Mouse (Mus musculus) CH12.LX (cell line): ENCODE data around the gene D16Ertd472e. TPM values are rescaled to one million over a fixed set of nuclear protein-coding genes. Genes with fewer than 3 reads are reported as not detected.

ENCODE experiments used
- DNase-seq: peaks from one replicate; pipeline ENCODE4 v3.0.0-alpha.2; 2013; ENCODE audit errors: extremely low read depth
- H3K27ac ChIP-seq: 2 replicates; pipeline ENCODE4 v1.5.1; 2012; ENCODE audit warnings: low read depth, mild to moderate bottlenecking, control low read depth, moderate library complexity; ENCODE audit not compliant: insufficient read depth
- H3K27me3 ChIP-seq: replicated peaks from 2 replicates; pipeline ENCODE3; 2012; ENCODE audit warnings: inconsistent platforms
- H3K36me3 ChIP-seq, 2 experiments: replicated peaks in 1 of 2; 2 replicates each; pipeline versions ENCODE3 to v1.6.1; 2012; ENCODE audit warnings: inconsistent platforms in 1 of 2, low read length in 1 of 2, mild to moderate bottlenecking in 1 of 2, mixed read lengths in 1 of 2, moderate library complexity in 1 of 2; ENCODE audit not compliant: control insufficient read depth in 1 of 2, insufficient read depth in 1 of 2
- H3K4me1 ChIP-seq, 2 experiments: 2 replicates each; pipeline ENCODE4 v1.6.1; 2012; ENCODE audit warnings: inconsistent platforms in 1 of 2, moderate library complexity in 1 of 2; ENCODE audit not compliant: insufficient read depth in 2 of 2, control insufficient read depth in 1 of 2
- H3K4me2 ChIP-seq: 2 replicates; pipeline ENCODE4 v1.6.1; 2012; ENCODE audit warnings: low read depth, mild to moderate bottlenecking, control low read depth; ENCODE audit not compliant: poor library complexity, insufficient read depth, severe bottlenecking
- H3K4me3 ChIP-seq, 3 experiments: fragments of 150-350 bp in 1 of 3; sonication (generic) in 1 of 3; replicated peaks in 1 of 3; 2 replicates each; pipeline versions ENCODE3 to v1.5.1; 2011 to 2012; ENCODE audit warnings: low read depth in 2 of 3, low read length in 2 of 3, mild to moderate bottlenecking in 2 of 3, moderate library complexity in 2 of 3, control low read depth in 1 of 3, improper control_type of control experiment in 1 of 3, inconsistent platforms in 1 of 3, mixed read lengths in 1 of 3; ENCODE audit not compliant: poor library complexity in 1 of 3
- H3K79me2 ChIP-seq: replicated peaks from 2 replicates; pipeline ENCODE4 v1.6.1; 2012; ENCODE audit warnings: mild to moderate bottlenecking, moderate library complexity; ENCODE audit not compliant: control insufficient read depth, poor library complexity, insufficient read depth, severe bottlenecking; ENCODE audit errors: extremely low read depth
- H3K9ac ChIP-seq: 2 replicates; pipeline ENCODE4 v1.6.1; 2012; ENCODE audit warnings: low read depth, mild to moderate bottlenecking, control low read depth, moderate library complexity; ENCODE audit not compliant: insufficient read depth
- H3K9me3 ChIP-seq: replicated peaks from 2 replicates; pipeline ENCODE3; 2012; ENCODE audit warnings: low read length, inconsistent platforms, mixed read lengths
- BHLHE40 ChIP-seq: IDR thresholded peaks from 2 replicates; pipeline ENCODE4 v1.6.1; 2011; ENCODE audit warnings: mild to moderate bottlenecking, low read depth, low read length, improper control_type of control experiment
- CHD2 ChIP-seq: IDR thresholded peaks from 2 replicates; pipeline ENCODE4 v1.6.1; 2011; ENCODE audit warnings: low read length, improper control_type of control experiment
- CTCF ChIP-seq, 2 experiments: IDR thresholded peaks in 1 of 2; conservative IDR thresholded peaks in 1 of 2; 2 replicates each; pipeline ENCODE4 v1.5.1; 2011 to 2012; ENCODE audit warnings: low read depth in 2 of 2, low read length in 2 of 2, improper control_type of control experiment in 1 of 2, inconsistent platforms in 1 of 2, mild to moderate bottlenecking in 1 of 2, moderate library complexity in 1 of 2
- EP300 ChIP-seq: IDR thresholded peaks from 2 replicates; pipeline ENCODE4 v1.6.1; 2011; ENCODE audit warnings: low read length, improper control_type of control experiment
- ETS1 ChIP-seq: conservative IDR thresholded peaks from 2 replicates; pipeline ENCODE4 v1.6.1; 2012; ENCODE audit warnings: low read depth, mild to moderate bottlenecking, inconsistent platforms, low read length, improper control_type of control experiment, moderate library complexity
- GABPA ChIP-seq: IDR thresholded peaks from 2 replicates; pipeline ENCODE4 v1.6.1; 2012; ENCODE audit warnings: low read depth, low read length, improper control_type of control experiment, inconsistent platforms; ENCODE audit not compliant: insufficient replicate concordance
- HCFC1 ChIP-seq: IDR thresholded peaks from 2 replicates; pipeline ENCODE4 v1.6.1; 2012; ENCODE audit warnings: low read depth, mild to moderate bottlenecking, inconsistent platforms, low read length, improper control_type of control experiment
- IRF4 ChIP-seq: IDR thresholded peaks from 2 replicates; pipeline ENCODE4 v1.6.1; 2014; ENCODE audit warnings: low read depth, mild to moderate bottlenecking, inconsistent platforms, low read length, improper control_type of control experiment
- JUN ChIP-seq: IDR thresholded peaks from 2 replicates; pipeline ENCODE4 v1.6.1; 2011; ENCODE audit warnings: low read depth, mild to moderate bottlenecking, low read length, improper control_type of control experiment, moderate library complexity; ENCODE audit not compliant: insufficient read depth
- JUND ChIP-seq: conservative IDR thresholded peaks from 2 replicates; pipeline ENCODE4 v1.6.1; 2011; ENCODE audit warnings: low read depth, low read length, improper control_type of control experiment
- KAT2A ChIP-seq: IDR thresholded peaks from 2 replicates; pipeline ENCODE4 v1.6.1; 2012; ENCODE audit warnings: low read length, improper control_type of control experiment, inconsistent platforms; ENCODE audit not compliant: insufficient replicate concordance
- MAFK ChIP-seq: IDR thresholded peaks from 2 replicates; pipeline ENCODE4 v1.6.1; 2011; ENCODE audit warnings: low read length, improper control_type of control experiment; ENCODE audit not compliant: insufficient replicate concordance
- MAZ ChIP-seq: IDR thresholded peaks from 2 replicates; pipeline ENCODE4 v1.6.1; 2012; ENCODE audit warnings: low read depth, mild to moderate bottlenecking, inconsistent platforms, low read length, improper control_type of control experiment, moderate library complexity
- MEF2A ChIP-seq: IDR thresholded peaks from 2 replicates; pipeline ENCODE4 v1.6.1; 2014; ENCODE audit warnings: low read depth, mild to moderate bottlenecking, inconsistent platforms, low read length, improper control_type of control experiment, borderline replicate concordance
- MXI1 ChIP-seq: IDR thresholded peaks from 2 replicates; pipeline ENCODE4 v1.6.1; 2011; ENCODE audit warnings: mild to moderate bottlenecking, low read depth, low read length, improper control_type of control experiment
- MYC ChIP-seq: IDR thresholded peaks from 2 replicates; pipeline ENCODE4 v1.6.1; 2011; ENCODE audit warnings: low read depth, mild to moderate bottlenecking, improper control_type of control experiment, low read length
- NELFE ChIP-seq: IDR thresholded peaks from 2 replicates; pipeline ENCODE4 v1.6.1; 2011; ENCODE audit warnings: low read depth, low read length, improper control_type of control experiment
- NRF1 ChIP-seq: IDR thresholded peaks from 2 replicates; pipeline ENCODE4 v1.6.1; 2014; ENCODE audit warnings: low read depth, mild to moderate bottlenecking, inconsistent platforms, low read length, improper control_type of control experiment, moderate library complexity
- PAX5 ChIP-seq: IDR thresholded peaks from 2 replicates; pipeline ENCODE4 v1.6.1; 2012; ENCODE audit warnings: low read length, inconsistent platforms, mixed read lengths
- RAD21 ChIP-seq: IDR thresholded peaks from 2 replicates; pipeline ENCODE4 v1.6.1; 2011; ENCODE audit warnings: low read depth, mild to moderate bottlenecking, low read length, improper control_type of control experiment, moderate library complexity
- RCOR1 ChIP-seq: conservative IDR thresholded peaks from 2 replicates; pipeline ENCODE4 v1.6.1; 2012; ENCODE audit warnings: low read depth, mild to moderate bottlenecking, inconsistent platforms, low read length, improper control_type of control experiment
- SIN3A ChIP-seq: IDR thresholded peaks from 2 replicates; pipeline ENCODE4 v1.6.1; 2012; ENCODE audit warnings: low read length, improper control_type of control experiment, inconsistent platforms
- SMC3 ChIP-seq: IDR thresholded peaks from 2 replicates; pipeline ENCODE4 v1.6.1; 2011; ENCODE audit warnings: low read depth, low read length, improper control_type of control experiment
- TBP ChIP-seq: conservative IDR thresholded peaks from 2 replicates; pipeline ENCODE4 v1.6.1; 2011; ENCODE audit warnings: low read depth, low read length, improper control_type of control experiment
- UBTF ChIP-seq: IDR thresholded peaks from 2 replicates; pipeline ENCODE4 v1.6.1; 2012; ENCODE audit warnings: low read depth, mild to moderate bottlenecking, inconsistent platforms, low read length, improper control_type of control experiment, moderate library complexity
- USF1 ChIP-seq: IDR thresholded peaks from 2 replicates; pipeline ENCODE4 v1.6.1; 2014; ENCODE audit warnings: low read depth, mild to moderate bottlenecking, inconsistent platforms, low read length, improper control_type of control experiment
- USF2 ChIP-seq: conservative IDR thresholded peaks from 2 replicates; pipeline ENCODE4 v1.6.1; 2011; ENCODE audit warnings: low read depth, low read length, improper control_type of control experiment
- ZC3H11A ChIP-seq: IDR thresholded peaks from 2 replicates; pipeline ENCODE4 v1.6.1; 2012; ENCODE audit warnings: low read depth, mild to moderate bottlenecking, inconsistent platforms, low read length, improper control_type of control experiment
- ZKSCAN1 ChIP-seq: IDR thresholded peaks from 2 replicates; pipeline ENCODE4 v1.6.1; 2012; ENCODE audit warnings: low read depth, inconsistent platforms, low read length, improper control_type of control experiment, borderline replicate concordance
- ZMIZ1 ChIP-seq: IDR thresholded peaks from 2 replicates; pipeline ENCODE4 v1.6.1; 2012; ENCODE audit warnings: low read depth, mild to moderate bottlenecking, inconsistent platforms, low read length, improper control_type of control experiment
- ZNF384 ChIP-seq: IDR thresholded peaks from 2 replicates; pipeline ENCODE4 v1.6.1; 2012; ENCODE audit warnings: low read depth, low read length, improper control_type of control experiment, inconsistent platforms
- dilution Hi-C: fragments of 300-500 bp; cut with MboI; formaldehyde crosslinking; loops from 2 replicates; pipeline ENCODE4 v1.14.3; 2020; ENCODE audit warnings: low sequenced_read_pairs; ENCODE audit not compliant: extremely low pct_unique_long_range_greater_than_20kb, extremely low pct_ligation_motif_present
- in situ Hi-C: fragments of 300-500 bp; cut with MboI; formaldehyde crosslinking; loops from 3 replicates; pipeline ENCODE4 v1.14.3; 2019; ENCODE audit warnings: low sequenced_read_pairs, low pct_ligation_motif_present, low pct_unique_long_range_greater_than_20kb, mixed read lengths
- polyA plus RNA-seq: library from polyadenylated mRNA; unstranded; fragments of >175 nt; gene quantifications from 2 replicates; pipeline ENCODE4 v1.2.1, GENCODE M21; 2012; ENCODE audit warnings: low read depth; ENCODE audit not compliant: insufficient read length
- total RNA-seq, 2 experiments: library from RNA; depleted of rRNA; stranded (reverse); fragments of 300-350 nt in 1 of 2; fragments of >200 nt in 1 of 2; gene quantifications; 2 replicates each; pipeline ENCODE4 v1.2.3; 2012 to 2014

Gene D16Ertd472e
- total and polyA plus RNA-seq, 3 experiments, result 40.6 to 77.5 (median 65.4) TPM

DNA sequence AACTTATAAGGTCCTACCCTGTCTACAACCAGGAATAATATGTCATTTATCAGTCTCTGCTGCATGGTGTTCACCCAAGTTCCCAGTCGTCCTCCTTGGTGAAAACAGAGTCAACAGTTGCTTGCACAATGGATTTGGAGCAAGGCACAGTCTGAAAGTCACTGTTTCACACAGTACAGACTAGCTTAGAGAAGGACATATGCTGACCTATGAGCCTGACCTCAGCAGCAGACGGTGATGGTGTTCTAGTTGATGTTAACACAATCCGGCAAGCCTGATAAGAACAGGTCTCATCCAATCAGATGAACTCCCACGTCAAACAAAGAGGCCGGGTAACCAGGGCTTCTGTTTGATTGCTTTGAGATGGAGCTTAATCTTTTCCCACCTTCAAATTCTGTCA, 46.2 kb upstream of the D16Ertd472e start:
- DNase-seq, result no peak
- H3K27me3 ChIP-seq, result no peaks in the 10 kb centered on the region
- H3K4me2 ChIP-seq, result no peak overlapping the region
- H3K9ac ChIP-seq, result no peak overlapping the region
- H3K36me3 ChIP-seq, result no peaks in the 10 kb centered on the region
- no peak for TF ChIP-seq RAD21
- no peak for TF ChIP-seq MXI1
- TF ChIP-seq USF1, result no peak
- TF ChIP-seq MYC, result no peak
- no peak for TF ChIP-seq IRF4
- no peak for TF ChIP-seq ETS1
- TF ChIP-seq RCOR1, result no peak
- no peak for TF ChIP-seq SIN3A
- no peak for TF ChIP-seq CHD2
- TF ChIP-seq JUN, result no peak
- TF ChIP-seq EP300, result no peak
- no peak for TF ChIP-seq ZNF384
- TF ChIP-seq CTCF (conservative IDR thresholded peaks at IDR 0.05 in 1 of 2, IDR thresholded peaks at IDR 0.05 in 1 of 2; ENCODE audit: low read depth in 2 of 2, low read length in 2 of 2), result no peak
- TF ChIP-seq KAT2A, result no peak
- no peak for TF ChIP-seq PAX5
- TF ChIP-seq MEF2A, result no peak
- no peak for TF ChIP-seq BHLHE40
- no peak for TF ChIP-seq GABPA
- no peak for TF ChIP-seq ZKSCAN1
- no peak for TF ChIP-seq SMC3
- TF ChIP-seq, all 38 proteins: peak for 0
- H3K9me3 ChIP-seq, result no peaks in the 10 kb centered on the region
- no peaks in the 10 kb centered on the region for H3K79me2 ChIP-seq
- no peak overlapping the region for H3K4me3 ChIP-seq
- in situ Hi-C loops (loop anchor here (5.0 to 10.0 kb wide), 3 partner anchors 45 to 165 kb away; partner anchors contain the start of gene D16Ertd472e), dilution Hi-C loops (no loop called here)
- peaks cover 0 to 10% of the 10 kb centered on the region in 2 experiments; a peak in 2 of 4 replicates for H3K4me1 ChIP-seq
- H3K27ac ChIP-seq, result no peak overlapping the region

DNA sequence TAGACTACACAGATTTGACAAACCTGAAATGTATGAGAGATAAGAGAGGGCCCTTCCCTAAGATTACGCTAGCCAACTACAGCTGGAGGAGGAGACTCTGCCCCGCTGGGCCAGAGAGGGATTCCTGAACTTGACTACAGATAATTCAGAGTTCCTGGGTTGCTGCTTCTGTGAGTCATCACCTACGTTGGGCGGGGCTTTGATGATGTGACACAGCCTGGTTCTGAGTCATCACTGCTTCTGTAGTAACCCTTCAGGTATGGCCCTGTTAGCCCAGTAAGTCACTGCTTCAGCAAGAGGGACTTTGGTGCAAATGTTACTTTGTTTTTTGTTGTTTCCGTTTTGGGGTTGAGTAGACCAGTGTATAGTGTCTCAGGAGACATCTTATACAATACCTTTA, 42.9 kb upstream of the D16Ertd472e start:
- Histone ChIP-seq H3K27ac (no peak overlapping the region), H3K4me1 (peaks cover 0 to 10% of the 10 kb centered on the region in 2 experiments; a peak in 2 of 4 replicates), H3K36me3 (no peaks in the 10 kb centered on the region), H3K4me3 (no peak overlapping the region), H3K9ac (no peak overlapping the region), H3K4me2 (peak overlapping the region; percentile 19; the same call in 1 of the 2 replicates), H3K27me3 (no peaks in the 10 kb centered on the region), H3K79me2 (no peaks in the 10 kb centered on the region), H3K9me3 (no peaks in the 10 kb centered on the region)
- dilution Hi-C loops (no loop called here), in situ Hi-C loops (no loop called here)
- peak; percentile 78 for DNase-seq
- TF ChIP-seq NELFE (0 out of 2 replicates have a peak, but pooled peaks have one; percentile 20), TBP (0 out of 2 replicates have a peak, but pooled peaks have one; percentile 44), EP300 (no peak), MYC (no peak), JUN (peak; percentile 72), ZMIZ1 (no peak), MAZ (no peak), PAX5 (no peak), KAT2A (no peak), BHLHE40 (no peak), ZKSCAN1 (no peak), MAFK (no peak), USF2 (no peak), RCOR1 (no peak), UBTF (no peak), CHD2 (no peak), CTCF (conservative IDR thresholded peaks at IDR 0.05 in 1 of 2, IDR thresholded peaks at IDR 0.05 in 1 of 2; ENCODE audit: low read depth in 2 of 2, low read length in 2 of 2) (no peak), ZC3H11A (no peak), GABPA (no peak), USF1 (no peak), NRF1 (no peak), HCFC1 (no peak), JUND (peak; percentile 77)
